Mouse (Mus musculus) embryonic fibroblast, embryonic 13.5 days (primary cell): ENCODE results near the gene Prss36. TPM values are rescaled to one million over a fixed set of nuclear protein-coding genes. Genes with fewer than 3 reads are reported as not detected.
"Not testable (repeated sequence)": the region's sequence is repeated elsewhere in the genome, so short reads cannot be mapped to it uniquely, and the experiment has no call there.

Source experiments
- H3K27ac ChIP-seq: 2 replicates; pipeline ENCODE4 v1.5.1; 2012; ENCODE audit warnings: low read length, control low read depth, inconsistent platforms; ENCODE audit not compliant: insufficient read depth
- H3K4me1 ChIP-seq: 2 replicates; pipeline ENCODE4 v1.6.1; 2011; ENCODE audit warnings: low read length; ENCODE audit not compliant: control insufficient read depth, insufficient read depth
- H3K4me3 ChIP-seq: 2 replicates; pipeline ENCODE4 v1.5.1; 2011; ENCODE audit warnings: mild to moderate bottlenecking, control low read depth, low read length; ENCODE audit not compliant: insufficient read depth
- CTCF ChIP-seq: IDR thresholded peaks from 2 replicates; pipeline ENCODE4 v1.5.1; 2011; ENCODE audit warnings: mild to moderate bottlenecking, control low read depth, low read length, moderate library complexity, borderline replicate concordance; ENCODE audit not compliant: insufficient read depth
- POLR2A ChIP-seq: IDR thresholded peaks from 2 replicates; pipeline ENCODE4 v1.6.1; 2011; ENCODE audit warnings: low read depth, mild to moderate bottlenecking, control low read depth, low read length, moderate library complexity
- polyA plus RNA-seq: library from polyadenylated mRNA; stranded (reverse); fragments of >200 nt; gene quantifications from 2 replicates; pipeline ENCODE4 v1.2.4, GENCODE M21; 2011; ENCODE audit warnings: low read depth; ENCODE audit not compliant: missing spikeins, insufficient read length

Gene Prss36
- polyA plus RNA-seq, 1 experiment, result 7.1 TPM

- no peak for TF ChIP-seq CTCF
- no peak for TF ChIP-seq POLR2A
These were observed 37.9 kb downstream of the Prss36 start for GRCm38 (mm10) chr7:127908656-127909055.

GRCm38 (mm10) chr7:127907939-127908338 lies 38.6 kb downstream of the Prss36 start:
- no peaks in the 10 kb centered on the region for H3K4me1 ChIP-seq
- H3K4me3 ChIP-seq, result no peak overlapping the region
- no peak for TF ChIP-seq CTCF
- TF ChIP-seq POLR2A, result no peak
- H3K27ac ChIP-seq, result no peak overlapping the region

More at GRCm38 (mm10) chr7:127908656-127909055, 37.9 kb downstream of the Prss36 start:
- no peak overlapping the region for H3K4me3 ChIP-seq
- H3K27ac ChIP-seq, result no peak overlapping the region
- no peaks in the 10 kb centered on the region for H3K4me1 ChIP-seq

DNA sequence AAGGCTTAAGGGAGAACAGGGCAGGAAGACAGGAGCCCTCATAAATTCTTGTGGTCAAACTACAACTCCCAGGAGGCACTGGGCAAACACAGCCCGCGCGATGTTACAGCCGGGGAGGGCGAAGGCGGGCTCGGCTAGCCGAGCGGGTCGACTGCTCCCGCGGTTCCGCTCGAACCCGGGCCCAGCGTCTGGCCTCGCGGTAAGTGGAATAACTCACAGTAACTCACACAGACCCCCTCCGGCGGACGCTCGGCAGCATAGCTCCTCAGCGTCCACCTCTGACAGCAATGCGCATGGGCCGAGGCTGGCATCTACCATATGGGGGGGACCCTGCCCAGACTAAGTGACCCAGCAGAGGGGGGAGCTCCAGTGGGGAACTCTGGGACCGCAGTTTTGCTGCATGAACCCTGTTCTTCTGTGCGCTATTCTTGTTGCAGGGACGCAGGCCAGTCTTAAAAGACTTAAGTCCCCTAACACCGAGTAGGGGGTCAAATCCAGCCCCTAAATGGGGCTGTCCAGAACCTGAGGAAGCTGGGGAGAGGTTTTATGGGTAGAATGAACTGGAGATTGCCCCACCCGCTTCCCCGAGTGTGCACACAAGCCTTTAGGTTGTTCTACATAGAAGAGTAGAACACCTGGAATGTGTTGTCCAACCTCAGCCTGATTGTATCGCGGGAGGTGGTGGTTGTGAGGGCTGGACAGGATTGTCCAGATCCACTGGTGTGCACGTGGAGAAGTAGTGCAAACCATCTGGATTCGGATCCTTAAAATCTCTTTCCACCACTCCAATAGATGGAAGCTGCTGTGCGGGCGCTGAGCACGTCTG lies 42.3 kb downstream of the Prss36 start, which contains the start of gene Bckdk:
Gene Bckdk (plus strand): TSS at position 112 of the 826 bp plus-strand sequence.
- Histone ChIP-seq H3K4me1 (no peaks in the 10 kb centered on the region), H3K27ac (peak within 1 kb of the TSS; percentile 49; the same call in 1 of the 2 replicates), H3K4me3 (peak within 1 kb of the TSS; percentile 85)
- TF ChIP-seq POLR2A (peak; percentile 83), CTCF (no peak)

GRCm38 (mm10) chr7:127901772-127902171 lies 44.8 kb downstream of the Prss36 start:
- Histone ChIP-seq H3K4me3 (no peak overlapping the region), H3K4me1 (no peaks in the 10 kb centered on the region), H3K27ac (no peak overlapping the region)
- TF ChIP-seq CTCF (no peak), POLR2A (no peak)

DNA sequence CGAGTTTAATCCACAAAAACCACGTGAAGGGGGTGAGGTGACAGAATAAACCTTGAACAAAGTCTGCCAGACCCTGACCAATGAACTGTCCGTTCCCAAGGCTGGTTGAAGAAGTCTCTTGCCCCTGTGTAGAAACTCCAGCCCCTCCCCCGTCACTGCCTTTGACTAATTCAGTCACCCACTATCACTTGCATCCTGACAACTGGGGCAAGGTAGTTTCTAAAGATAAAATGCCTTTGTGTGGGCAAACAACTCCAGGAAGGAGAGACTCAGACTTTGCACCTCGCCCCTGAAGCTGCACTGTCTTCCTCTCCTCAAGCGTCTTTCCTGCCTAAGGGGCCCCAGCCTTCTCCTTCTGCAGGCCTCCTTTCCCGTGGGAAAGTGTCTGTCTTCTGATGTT lies 46.5 kb downstream of the Prss36 start:
- H3K27ac ChIP-seq, result no peak overlapping the region
- no peak overlapping the region for H3K4me3 ChIP-seq
- TF ChIP-seq CTCF (no peak), POLR2A (no peak)
- H3K4me1 ChIP-seq, result no peaks in the 10 kb centered on the region

DNA sequence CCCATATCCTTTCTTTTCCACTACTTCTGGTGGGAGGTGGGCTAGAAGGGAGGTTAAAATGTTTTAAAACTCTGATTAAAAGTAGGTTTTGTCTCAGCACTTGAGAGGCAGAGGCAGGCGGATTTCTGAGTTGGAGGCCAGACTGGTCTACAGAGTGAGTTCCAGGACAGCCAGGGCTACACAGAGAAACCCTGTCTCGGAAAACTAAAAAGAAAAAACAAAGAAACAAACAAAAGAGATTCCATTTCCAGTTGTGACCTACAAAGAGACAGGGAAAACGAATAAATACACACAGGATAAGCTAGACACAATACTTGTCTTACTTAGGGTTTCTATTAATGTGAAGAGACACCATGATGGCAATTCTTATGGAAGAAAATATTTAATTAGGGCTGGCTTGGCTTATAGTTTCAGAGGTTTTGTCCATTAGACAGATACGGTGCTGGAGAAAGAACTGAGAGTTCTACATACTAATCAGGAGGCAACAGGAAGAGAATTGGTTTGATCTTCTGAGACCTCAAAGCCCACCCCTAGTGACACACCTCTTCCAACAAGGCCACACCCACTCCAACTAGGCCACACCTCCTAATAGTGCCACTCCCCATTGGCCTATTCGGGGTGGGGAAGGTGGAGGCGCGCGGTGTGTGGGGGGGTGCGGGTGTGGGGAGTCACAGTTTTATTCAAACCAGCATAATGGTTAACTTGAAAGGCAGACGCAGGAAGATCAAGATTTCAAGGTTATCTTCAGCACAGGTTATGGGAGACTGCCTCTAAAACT lies 48.2 kb downstream of the Prss36 start:
- TF ChIP-seq CTCF (no peak), POLR2A (no peak)
- no peak overlapping the region for H3K4me3 ChIP-seq
- H3K4me1 ChIP-seq, result no peaks in the 10 kb centered on the region
- no peak overlapping the region for H3K27ac ChIP-seq

DNA sequence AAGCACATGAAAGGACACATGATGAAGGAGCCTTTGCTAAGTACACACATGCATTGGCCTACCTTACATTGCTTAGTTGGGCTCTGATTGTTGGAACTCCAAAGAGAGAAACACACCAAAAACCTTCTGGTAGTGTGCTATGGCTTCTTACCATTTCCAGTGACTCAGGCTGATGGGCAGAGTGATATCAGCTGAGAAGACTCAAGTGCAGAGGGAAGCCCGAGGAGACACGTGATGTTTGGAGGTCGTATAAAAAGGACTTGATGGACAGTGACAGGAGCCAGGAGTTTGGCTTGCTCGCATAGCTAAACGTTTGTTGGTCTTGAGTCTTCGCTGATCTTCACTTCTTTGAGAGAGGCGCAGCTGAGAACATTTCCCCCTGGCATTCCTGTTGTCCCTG lies 49.0 kb downstream of the Prss36 start:
- no peaks in the 10 kb centered on the region for H3K4me1 ChIP-seq
- no peak overlapping the region for H3K4me3 ChIP-seq
- TF ChIP-seq POLR2A, result no peak
- TF ChIP-seq CTCF, result no peak

GRCm38 (mm10) chr7:127896384-127896783 lies 50.1 kb downstream of the Prss36 start:
- Histone ChIP-seq H3K27ac (no peak overlapping the region), H3K4me1 (no peaks in the 10 kb centered on the region), H3K4me3 (no peak overlapping the region)
- TF ChIP-seq POLR2A, result no peak
- TF ChIP-seq CTCF, result peak; percentile 55; the same call in 1 of the 2 replicates

More for the DNA sequence above, 49.0 kb downstream of the Prss36 start:
- no peak overlapping the region for H3K27ac ChIP-seq

DNA sequence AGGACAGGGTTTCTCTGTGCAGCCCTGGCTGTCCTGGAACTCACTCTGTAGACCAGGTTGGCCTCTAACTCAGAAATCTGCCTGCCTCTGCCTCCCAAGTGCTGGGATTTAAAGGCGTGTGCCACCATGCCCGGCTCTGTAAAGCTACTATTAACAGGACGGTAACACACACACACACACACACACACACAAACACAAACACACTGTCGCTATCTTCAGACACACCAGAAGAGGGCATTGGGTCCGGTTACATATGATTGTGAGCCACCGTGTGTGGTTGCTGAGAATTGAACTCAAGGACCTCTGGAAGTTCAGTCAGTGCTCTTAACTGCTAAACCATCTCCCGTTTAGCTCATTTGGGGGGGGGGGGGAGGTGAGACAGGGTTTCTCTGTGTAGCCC lies 50.6 kb downstream of the Prss36 start:
- not testable (repeated sequence) for H3K4me3 ChIP-seq, H3K27ac ChIP-seq, H3K4me1 ChIP-seq

DNA sequence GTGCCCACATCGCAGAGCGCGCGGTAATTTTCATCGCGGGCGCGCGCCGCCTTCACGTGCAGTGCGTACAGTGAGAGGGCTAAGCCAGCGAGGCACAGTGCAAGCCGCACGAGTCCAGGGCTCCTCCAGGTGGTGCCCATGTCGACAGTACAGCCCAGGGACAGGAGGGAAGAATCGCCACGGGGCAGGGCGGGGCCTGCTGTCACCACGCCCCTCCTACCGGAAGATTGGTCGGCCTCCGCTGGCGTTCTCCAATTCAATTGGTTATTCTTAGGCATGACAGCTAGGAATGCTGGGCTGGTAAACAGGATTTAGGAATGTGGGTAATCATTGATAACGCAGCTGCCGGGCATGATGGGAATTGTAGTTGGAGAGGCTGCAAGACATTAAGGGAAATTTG lies 51.1 kb downstream of the Prss36 start, which contains the start of the genes Gm21974 and Vkorc1:
Gene Gm21974 (minus strand): TSS at position 13 of the 400 bp plus-strand sequence.
Gene Vkorc1 (minus strand): TSS at position 176 of the 400 bp plus-strand sequence.
- Histone ChIP-seq H3K4me3 (peak within 1 kb of the TSS; percentile 64), H3K27ac (no peak within 1 kb of the TSS; the same call in 1 of the 2 replicates), H3K4me1 (no peaks in the 10 kb centered on the region)
- TF ChIP-seq CTCF, result peak; percentile 73; the same call in 1 of the 2 replicates
- peak; percentile 91 for TF ChIP-seq POLR2A

GRCm38 (mm10) chr7:127894480-127894879 lies 52.0 kb downstream of the Prss36 start:
- peak overlapping the region; percentile 64 for H3K4me3 ChIP-seq
- TF ChIP-seq CTCF, result no peak
- TF ChIP-seq POLR2A, result no peak
- no peak overlapping the region for H3K27ac ChIP-seq
- no peaks in the 10 kb centered on the region for H3K4me1 ChIP-seq
